In genomic region chr6:38881975-38882374, GRCm38 (mm10) we compare ENCODE assay signal across 22 mouse cellular contexts. TPM values are rescaled to one million over a fixed set of nuclear protein-coding genes. Genes with fewer than 3 reads are reported as not detected.
DNase-seq lines count a peak whose midpoint lies in the region; ATAC-seq and TF ChIP-seq lines count a peak whose summit lies in the region.
"Had no signal": no experiment of that assay in that cellular context is flagged by ENCODE, and none has a peak within 500 bp of the region (broad histone marks: within the 10 kb centered on the region; RNA-seq: fewer than 3 reads in every experiment).

No protein-coding gene starts in this region.

- TF ChIP-seq EP300 in liver, postnatal 0 days (IDR thresholded peaks at IDR 0.05; ENCODE audit: low read depth) = no peak

- no peak for DNase-seq in liver, embryonic 13.5 days
- DNase-seq in liver, postnatal 0 days = no peak
- DNase-seq in intestine, embryonic 14.5 days (ENCODE audit: low spot score) = peak; percentile 47
- no peak for DNase-seq in layer of hippocampus, adult 9-10 months (ENCODE audit: low spot score)
- DNase-seq in urinary bladder, postnatal 14 days (ENCODE audit: low spot score) = no peak
- DNase-seq in embryo, embryonic 10 days (ENCODE audit: low spot score) = no peak
- DNase-seq: adrenal gland, adult 2 months; gastrocnemius, postnatal 10 days; heart, adult 18-20 months; lung, adult 18-20 months; lung, postnatal 4 days; midbrain, embryonic 14.5 days; thymus, postnatal 25 days had no signal

- 0 out of 2 replicates have a peak overlapping the region, but pooled peaks have one; percentile 7 for H3K9ac ChIP-seq in liver, embryonic 13.5 days
- H3K9ac ChIP-seq in liver, postnatal 0 days (replicated peaks) = no peak overlapping the region
- no peak overlapping the region for H3K9ac ChIP-seq in intestine, embryonic 14.5 days (ENCODE audit: low read length)
- H3K9ac ChIP-seq: forebrain, embryonic 13.5 days; heart, embryonic 12.5 days; hindbrain, embryonic 13.5 days had no signal

- H3K27ac ChIP-seq in liver, embryonic 13.5 days = peak overlapping the region; percentile 3; the same call in 1 of the 2 replicates
- no peak overlapping the region for H3K27ac ChIP-seq in liver, postnatal 0 days (ENCODE audit: low read depth)
- no peak overlapping the region for H3K27ac ChIP-seq in intestine, embryonic 14.5 days (ENCODE audit: low read depth)
- H3K27ac ChIP-seq: forebrain, embryonic 13.5 days; hindbrain, embryonic 13.5 days; kidney, postnatal 0 days; left cerebral cortex, adult 2 months had no signal

- H3K4me3 ChIP-seq in liver, embryonic 13.5 days (replicated peaks) = no peak overlapping the region
- H3K4me3 ChIP-seq in liver, postnatal 0 days (ENCODE audit: low read depth, low read length) = no peak overlapping the region
- no peak overlapping the region for H3K4me3 ChIP-seq in intestine, embryonic 14.5 days (ENCODE audit: low read depth, low read length)
- H3K4me3 ChIP-seq: forebrain, embryonic 13.5 days; heart, embryonic 12.5 days; hindbrain, embryonic 13.5 days; left cerebral cortex, adult 2 months had no signal

- H3K4me2 ChIP-seq in liver, embryonic 13.5 days = no peak overlapping the region
- H3K4me2 ChIP-seq in liver, postnatal 0 days (ENCODE audit: low read depth, low read length) = no peak overlapping the region
- no peak overlapping the region for H3K4me2 ChIP-seq in intestine, embryonic 14.5 days (ENCODE audit: low read length)
- H3K4me2 ChIP-seq: forebrain, embryonic 13.5 days; heart, embryonic 12.5 days; hindbrain, embryonic 13.5 days had no signal

- peaks cover 11% of the 10 kb centered on the region; the same call in 1 of the 2 replicates for H3K27me3 ChIP-seq in liver, embryonic 13.5 days
- no peaks in the 10 kb centered on the region for H3K27me3 ChIP-seq in liver, postnatal 0 days (ENCODE audit: insufficient read depth, low read length)
- no peaks in the 10 kb centered on the region for H3K27me3 ChIP-seq in intestine, embryonic 14.5 days (replicated peaks; ENCODE audit: control insufficient read depth, insufficient read depth, low read length)
- H3K27me3 ChIP-seq: heart, embryonic 12.5 days had no signal

- ATAC-seq in liver, embryonic 13.5 days (ENCODE audit: low read depth) = no peak
- ATAC-seq in liver, postnatal 0 days = no peak
- no peak for ATAC-seq in intestine, embryonic 14.5 days (replicated peaks; ENCODE audit: low FRiP score, low TSS enrichment, low read depth)
- ATAC-seq in megakaryocyte progenitor cell, adult 5-6 weeks (replicated peaks; ENCODE audit: poor library complexity) = peak; percentile 34; the same call in 1 of the 2 replicates
- ATAC-seq: activated CD4-positive, CD25-positive, alpha-beta regulatory T cell, adult 4 months; CD4-positive, CD25-positive, alpha-beta regulatory T cell, adult 4 months; forebrain, embryonic 13.5 days; lung, postnatal 0 days had no signal

- peaks cover 88% of the 10 kb centered on the region for H3K4me1 ChIP-seq in liver, embryonic 13.5 days (replicated peaks)
- peaks cover 29% of the 10 kb centered on the region for H3K4me1 ChIP-seq in liver, postnatal 0 days (ENCODE audit: insufficient read depth)
- H3K4me1 ChIP-seq in intestine, embryonic 14.5 days (replicated peaks; ENCODE audit: control insufficient read depth, insufficient read depth, low read length) = peaks cover 19% of the 10 kb centered on the region

- H3K9me3 ChIP-seq in liver, embryonic 13.5 days (replicated peaks) = no peaks in the 10 kb centered on the region
- H3K9me3 ChIP-seq in liver, postnatal 0 days (ENCODE audit: low read length) = no peaks in the 10 kb centered on the region
- no peaks in the 10 kb centered on the region for H3K9me3 ChIP-seq in intestine, embryonic 14.5 days (ENCODE audit: control insufficient read depth, low read length)
- H3K9me3 ChIP-seq: forebrain, embryonic 13.5 days; heart, embryonic 12.5 days; hindbrain, embryonic 13.5 days had no signal

- WGBS in liver, embryonic 13.5 days (ENCODE audit: insufficient replicate concordance) = 38% methylated on average over 6 of the region's 6 CpGs
- WGBS in liver, postnatal 0 days (ENCODE audit: insufficient replicate concordance) = 37% methylated on average over 6 of the region's 6 CpGs
- WGBS in intestine, embryonic 14.5 days = 44% methylated on average over 6 of the region's 6 CpGs

- H3K36me3 ChIP-seq in liver, embryonic 13.5 days = no peaks in the 10 kb centered on the region
- no peaks in the 10 kb centered on the region for H3K36me3 ChIP-seq in liver, postnatal 0 days (replicated peaks; ENCODE audit: insufficient read depth, low read length)
- no peaks in the 10 kb centered on the region for H3K36me3 ChIP-seq in intestine, embryonic 14.5 days (ENCODE audit: control insufficient read depth, insufficient read depth, low read length)
- H3K36me3 ChIP-seq: heart, embryonic 12.5 days; hindbrain, embryonic 13.5 days had no signal

- no peak for TF ChIP-seq CTCF in liver, postnatal 0 days (IDR thresholded peaks at IDR 0.05; ENCODE audit: low read depth)

RNA-seq across cellular contexts. Expression of gene Hipk2, which starts 6.0 kb away (rescaled TPM):
- polyA plus RNA-seq in liver, embryonic 13.5 days (2015; fragmentation: Nextera tagmentation; extraction: Ambion mirVana) = 20.1 and 20.4 TPM in 2 replicates
- polyA plus RNA-seq in liver, postnatal 0 days (2015; fragmentation: Nextera tagmentation; extraction: Ambion mirVana) = 9.6 and 9.7 TPM in 2 replicates
- polyA plus RNA-seq in intestine, embryonic 14.5 days (2014; fragmentation: Nextera tagmentation; extraction: Ambion mirVana) = 24.7 and 27.9 TPM in 2 replicates
- 58.0 and 60.1 TPM in 2 replicates for total RNA-seq in megakaryocyte progenitor cell, adult 5-6 weeks (2015)
- total RNA-seq in megakaryocyte progenitor cell, adult 5-6 weeks (2017) = 9.0 and 12.6 TPM in 2 replicates

RNA-seq across cellular contexts. Expression of gene Tbxas1, which starts 6.8 kb away (rescaled TPM):
- polyA plus RNA-seq in liver, embryonic 13.5 days (2015; fragmentation: Nextera tagmentation; extraction: Ambion mirVana) = 11.4 and 12.2 TPM in 2 replicates
- 10.3 and 10.6 TPM in 2 replicates for polyA plus RNA-seq in liver, postnatal 0 days (2015; fragmentation: Nextera tagmentation; extraction: Ambion mirVana)
- 2.1 and 2.4 TPM in 2 replicates for polyA plus RNA-seq in intestine, embryonic 14.5 days (2014; fragmentation: Nextera tagmentation; extraction: Ambion mirVana)
- total RNA-seq in megakaryocyte progenitor cell, adult 5-6 weeks (2015) = 11.3 and 15.9 TPM in 2 replicates
- 13.1 TPM in 2 replicates for total RNA-seq in megakaryocyte progenitor cell, adult 5-6 weeks (2017)
